ENCODE assay signal across 25 mouse cellular contexts in the genomic region with DNA sequence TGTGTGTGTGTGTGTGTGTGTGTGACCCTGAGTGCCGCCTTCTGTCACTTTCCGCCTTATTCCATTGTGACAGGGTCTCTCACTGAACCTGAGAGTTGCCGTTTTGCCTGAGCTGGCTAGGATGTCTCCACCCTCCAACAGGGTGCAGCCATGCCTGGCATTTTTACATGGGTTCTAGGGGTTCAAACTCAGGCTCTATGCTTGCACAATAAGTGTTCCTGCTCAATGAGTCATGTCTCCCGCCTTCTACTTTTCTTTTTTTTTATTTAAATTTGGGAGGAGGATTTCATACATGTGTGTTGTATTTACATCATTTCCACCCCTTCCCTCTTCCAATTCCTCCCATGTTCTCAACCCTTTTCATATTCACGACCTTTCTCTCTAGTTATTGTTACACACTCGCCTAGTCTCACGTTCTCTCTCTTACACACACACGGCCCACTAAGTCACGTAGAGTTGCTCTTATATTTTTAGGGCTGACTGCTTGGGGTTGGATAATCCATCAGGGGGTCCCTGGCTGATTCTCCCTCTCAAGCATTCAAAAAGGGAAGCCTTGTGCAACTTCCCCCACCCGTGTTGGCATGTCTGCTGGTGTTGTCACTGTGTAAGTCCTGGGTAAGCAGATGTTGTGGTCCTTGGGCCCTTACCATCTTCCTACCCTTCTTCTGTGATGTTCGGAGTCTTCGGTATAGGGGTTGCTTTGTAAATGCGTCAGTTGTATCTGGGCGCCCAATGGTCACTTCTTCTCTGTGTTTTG.
DNase-seq lines count a peak whose midpoint lies in the region; ATAC-seq lines count a peak whose summit lies in the region.
"Had no signal": no experiment of that assay in that cellular context is flagged by ENCODE, and none has a peak within 500 bp of the region (broad histone marks: within the 10 kb centered on the region; RNA-seq: fewer than 3 reads in every experiment).

No protein-coding gene starts in this region.

- peak; percentile 91 for DNase-seq in heart, adult 11 months
- DNase-seq in heart, postnatal 25 days (ENCODE audit: low spot score), result no peak
- peak; percentile 41 to 54 for DNase-seq in monocyte, adult 2 months (ENCODE audit: low read depth in 1 of 2, low spot score in 2 of 2)
- no peak for DNase-seq in cerebellum, postnatal 36 days
- no peak for DNase-seq in gastrocnemius, adult 18-20 months (ENCODE audit: low spot score)
- no peak for DNase-seq in spleen, adult 18-20 months
- DNase-seq: adrenal gland, adult 8-10 months; cerebellum, adult 2 months; cerebellum, postnatal 25 days; gastrocnemius, adult 2 months; heart, postnatal 14 days; kidney, adult 2 months; lung, adult 18-20 months; lung, postnatal 14 days had no signal

- intact Hi-C loops in heart, postnatal 25 days (cut with DNase I), result no loop called here

- H3K4me3 ChIP-seq in macrophage (ENCODE audit: inconsistent target), result no peak overlapping the region
- H3K4me3 ChIP-seq: embryonic facial prominence, embryonic 15.5 days; gastrocnemius, adult 2 months; heart, embryonic 13.5 days; midbrain, embryonic 15.5 days; neural tube, embryonic 15.5 days had no signal

- H3K27ac ChIP-seq in macrophage, result peak overlapping the region; percentile 42
- H3K27ac ChIP-seq: embryonic facial prominence, embryonic 15.5 days; gastrocnemius, adult 2 months; hindbrain, embryonic 14.5 days; kidney, postnatal 0 days; midbrain, embryonic 15.5 days; neural tube, embryonic 15.5 days had no signal

- WGBS in macrophage (ENCODE audit: missing documents), result 65% methylated on average over 13 of the region's 14 CpGs

- ATAC-seq in monocyte, adult 5-6 weeks (replicated peaks; ENCODE audit: insufficient number of reproducible peaks, low FRiP score, low TSS enrichment, poor library complexity, severe bottlenecking), result no peak
- ATAC-seq: forebrain, embryonic 16.5 days; inflammation-experienced regulatory T-cells, adult 6 months; midbrain, embryonic 15.5 days had no signal

- H3K79me2 ChIP-seq in macrophage (ENCODE audit: inconsistent target), result no peaks in the 10 kb centered on the region

- no peaks in the 10 kb centered on the region for H3K36me3 ChIP-seq in macrophage (ENCODE audit: inconsistent target)
- H3K36me3 ChIP-seq: embryonic facial prominence, embryonic 15.5 days; G1E; midbrain, embryonic 15.5 days had no signal

Comparison
In these comparisons a context has a peak if more than half of its experiments do, and no peak if none do; other contexts are left out.
1. DNase-seq: peak in heart, adult 11 months (single experiment) and monocyte, adult 2 months (2 of 2); none in heart, postnatal 25 days (single experiment), cerebellum, postnatal 36 days (0 of 2), gastrocnemius, adult 18-20 months (single experiment) and spleen, adult 18-20 months (0 of 2).